Mouse (Mus musculus): ENCODE measurements around the gene Per3. TPM values are rescaled to one million over a fixed set of nuclear protein-coding genes. Genes with fewer than 3 reads are reported as not detected.
A peak's percentile ranks its signal among the peaks of the same experiment; 100 is the strongest.

Per3 gene
- 10 to 100 TPM; 15.5 to 17.0 TPM for total RNA-seq (2021)
- long read RNA-seq, experiment 1, partial matches to known transcripts, result 1 of 5 reads
- long read RNA-seq, experiment 1, other reads (novel, unspliced or antisense), result 4 of 5 reads
- long read RNA-seq, experiment 2, partial matches to known transcripts, result 1 of 2 reads
- long read RNA-seq, experiment 2, other reads (novel, unspliced or antisense), result 1 of 2 reads

GRCm38 (mm10) chr4:151044037-151044943, at the start of gene Per3:
TSS of gene Per3 (minus strand) at chr4:151044665.
- peak; percentile 99 for DNase-seq

GRCm38 (mm10) chr4:151089270-151089669, 44.8 kb upstream of the Per3 start, which contains the start of gene Gm13090:
TSS of gene Gm13090 (plus strand) at chr4:151089570.
- DNase-seq, result no peak

GRCm38 (mm10) chr4:151088819-151089218, 44.4 kb upstream of the Per3 start:
- no peak for DNase-seq

GRCm38 (mm10) chr4:151087358-151087757, 42.9 kb upstream of the Per3 start:
- DNase-seq, result no peak

- DNase-seq, result no peak
These were observed 38.6 kb upstream of the Per3 start for GRCm38 (mm10) chr4:151083027-151083426.

- no peak for DNase-seq
These were observed 37.5 kb upstream of the Per3 start for GRCm38 (mm10) chr4:151081977-151082376.

GRCm38 (mm10) chr4:151081355-151081754, 36.9 kb upstream of the Per3 start:
- DNase-seq, result no peak

GRCm38 (mm10) chr4:151074817-151075216, 30.4 kb upstream of the Per3 start:
- DNase-seq, result no peak

GRCm38 (mm10) chr4:151073108-151073744, 28.8 kb upstream of the Per3 start:
- peak; percentile 78 for DNase-seq

GRCm38 (mm10) chr4:151070962-151071361, 26.5 kb upstream of the Per3 start:
- no peak for DNase-seq

- DNase-seq, result no peak
These were observed 24.3 kb upstream of the Per3 start for GRCm38 (mm10) chr4:151068751-151069150.

GRCm38 (mm10) chr4:151059566-151059965, 15.1 kb upstream of the Per3 start:
- no peak for DNase-seq

GRCm38 (mm10) chr4:151058634-151059033, 14.2 kb upstream of the Per3 start:
- no peak for DNase-seq

GRCm38 (mm10) chr4:151057347-151058321, 13.2 kb upstream of the Per3 start, which contains the start of gene Vamp3:
TSS of gene Vamp3 (minus strand) at chr4:151057963.
- peak; percentile 99 for DNase-seq

- no peak for DNase-seq
These were observed 6.7 kb upstream of the Per3 start for GRCm38 (mm10) chr4:151051162-151051561.

- DNase-seq, result no peak
These were observed 2.1 kb upstream of the Per3 start for GRCm38 (mm10) chr4:151046524-151046923.

GRCm38 (mm10) chr4:151044944-151045570, 592 bp upstream of the Per3 start:
- DNase-seq, result no peak

GRCm38 (mm10) chr4:151043281-151043680, 1.2 kb downstream of the Per3 start:
- no peak for DNase-seq

GRCm38 (mm10) chr4:151041506-151041905, 3.0 kb downstream of the Per3 start:
- DNase-seq, result no peak

GRCm38 (mm10) chr4:151037800-151038199, 6.7 kb downstream of the Per3 start:
- no peak for DNase-seq

GRCm38 (mm10) chr4:151036521-151036920, 7.9 kb downstream of the Per3 start:
- no peak for DNase-seq

Data from gastrocnemius, postnatal 10 days (tissue).